In the genomic region with DNA sequence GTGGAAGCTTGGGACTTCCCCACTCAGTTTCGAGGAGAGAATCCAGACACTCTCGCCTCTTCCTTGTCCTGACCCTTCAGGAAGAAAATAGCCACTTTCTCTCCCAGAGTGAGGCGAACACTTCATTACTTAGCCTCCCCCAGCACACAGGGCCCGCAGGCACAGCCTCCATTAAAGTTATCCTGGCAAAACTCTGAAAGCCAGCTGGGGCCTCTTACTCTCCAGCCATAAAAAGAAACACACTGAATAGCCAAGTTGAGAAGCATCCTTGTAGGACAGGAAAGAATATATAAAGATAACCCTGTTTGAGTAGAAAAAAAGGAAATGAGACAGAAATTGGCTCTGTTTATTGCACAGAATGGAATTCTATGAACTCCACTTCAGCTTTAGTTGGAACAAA, we compare ENCODE assay signal across 22 mouse cellular contexts. TPM values are rescaled to one million over a fixed set of nuclear protein-coding genes. Genes with fewer than 3 reads are reported as not detected.
DNase-seq lines count a peak whose midpoint lies in the region; ATAC-seq and TF ChIP-seq lines count a peak whose summit lies in the region.
"Had no signal": no experiment of that assay in that cellular context is flagged by ENCODE, and none has a peak within 500 bp of the region (broad histone marks: within the 10 kb centered on the region; RNA-seq: fewer than 3 reads in every experiment).

No protein-coding gene starts in this region.

- no peak for DNase-seq in intestine, embryonic 14.5 days (ENCODE audit: low spot score)
- no peak for DNase-seq in lung, postnatal 0 days (ENCODE audit: low spot score)
- no peak for DNase-seq in lung, postnatal 14 days
- no peak for DNase-seq in layer of hippocampus, adult 11-12 months (ENCODE audit: low spot score)
- DNase-seq in liver, embryonic 11.5 days (ENCODE audit: low spot score) = no peak
- DNase-seq: adrenal gland, postnatal 14 days; cerebellum, adult 18-20 months; cerebellum, adult 9-11 months; cerebellum, postnatal 36 days; gastrocnemius, postnatal 10 days; heart, adult 18-20 months; heart, postnatal 4 days had no signal

- H3K27me3 ChIP-seq in intestine, embryonic 14.5 days (replicated peaks; ENCODE audit: control insufficient read depth, insufficient read depth, low read length) = no peaks in the 10 kb centered on the region
- no peaks in the 10 kb centered on the region for H3K27me3 ChIP-seq in intestine, postnatal 0 days (replicated peaks; ENCODE audit: control insufficient read depth, insufficient read depth, low read length)
- H3K27me3 ChIP-seq in lung, postnatal 0 days (replicated peaks; ENCODE audit: insufficient read depth, low read length) = no peaks in the 10 kb centered on the region
- no peaks in the 10 kb centered on the region for H3K27me3 ChIP-seq in intestine, embryonic 16.5 days (replicated peaks; ENCODE audit: control insufficient read depth, insufficient read depth, low read length)
- no peaks in the 10 kb centered on the region for H3K27me3 ChIP-seq in liver, embryonic 11.5 days (replicated peaks; ENCODE audit: control insufficient read depth, insufficient read depth, low read length)
- H3K27me3 ChIP-seq: CH12.LX; embryonic facial prominence, embryonic 13.5 days; hindbrain, embryonic 12.5 days had no signal

- TF ChIP-seq EP300 in lung, postnatal 0 days (IDR thresholded peaks at IDR 0.05) = no peak

- no peak overlapping the region for H3K4me3 ChIP-seq in intestine, embryonic 14.5 days (ENCODE audit: low read depth, low read length)
- no peak overlapping the region for H3K4me3 ChIP-seq in intestine, postnatal 0 days (ENCODE audit: low read depth, low read length)
- H3K4me3 ChIP-seq in lung, postnatal 0 days (ENCODE audit: low read depth, low read length) = no peak overlapping the region
- H3K4me3 ChIP-seq in intestine, embryonic 16.5 days (ENCODE audit: low read length) = no peak overlapping the region
- H3K4me3 ChIP-seq in liver, embryonic 11.5 days (ENCODE audit: low read depth, low read length) = no peak overlapping the region
- H3K4me3 ChIP-seq: embryonic facial prominence, embryonic 13.5 days; forebrain, embryonic 12.5 days; heart, embryonic 10.5 days; hindbrain, embryonic 12.5 days had no signal

- TF ChIP-seq CTCF in intestine, postnatal 0 days (IDR thresholded peaks at IDR 0.05; ENCODE audit: low read depth) = no peak
- TF ChIP-seq CTCF in lung, postnatal 0 days (IDR thresholded peaks at IDR 0.05) = no peak

- no peak overlapping the region for H3K4me2 ChIP-seq in intestine, embryonic 14.5 days (ENCODE audit: low read length)
- no peak overlapping the region for H3K4me2 ChIP-seq in intestine, postnatal 0 days (replicated peaks; ENCODE audit: low read depth)
- H3K4me2 ChIP-seq in lung, postnatal 0 days (replicated peaks; ENCODE audit: low read depth, low read length) = no peak overlapping the region
- H3K4me2 ChIP-seq in intestine, embryonic 16.5 days (ENCODE audit: low read depth, low read length) = no peak overlapping the region
- H3K4me2 ChIP-seq in liver, embryonic 11.5 days = no peak overlapping the region
- H3K4me2 ChIP-seq: embryonic facial prominence, embryonic 13.5 days; forebrain, embryonic 12.5 days; hindbrain, embryonic 12.5 days had no signal

- no peaks in the 10 kb centered on the region for H3K9me3 ChIP-seq in intestine, embryonic 14.5 days (ENCODE audit: control insufficient read depth, low read length)
- H3K9me3 ChIP-seq in intestine, postnatal 0 days (ENCODE audit: control insufficient read depth) = no peaks in the 10 kb centered on the region
- H3K9me3 ChIP-seq in lung, postnatal 0 days (ENCODE audit: low read length) = no peaks in the 10 kb centered on the region
- no peaks in the 10 kb centered on the region for H3K9me3 ChIP-seq in intestine, embryonic 16.5 days (ENCODE audit: control insufficient read depth, low read length)
- H3K9me3 ChIP-seq in liver, embryonic 11.5 days (ENCODE audit: control insufficient read depth, low read length) = no peaks in the 10 kb centered on the region
- H3K9me3 ChIP-seq: embryonic facial prominence, embryonic 13.5 days; forebrain, embryonic 12.5 days; heart, embryonic 10.5 days; hindbrain, embryonic 12.5 days had no signal

- H3K36me3 ChIP-seq in intestine, embryonic 14.5 days (ENCODE audit: control insufficient read depth, insufficient read depth, low read length) = no peaks in the 10 kb centered on the region
- no peaks in the 10 kb centered on the region for H3K36me3 ChIP-seq in intestine, postnatal 0 days (ENCODE audit: control insufficient read depth, insufficient read depth)
- H3K36me3 ChIP-seq in lung, postnatal 0 days (ENCODE audit: insufficient read depth, low read length) = no peaks in the 10 kb centered on the region
- no peaks in the 10 kb centered on the region for H3K36me3 ChIP-seq in intestine, embryonic 16.5 days (ENCODE audit: control insufficient read depth, insufficient read depth, low read length)
- no peaks in the 10 kb centered on the region for H3K36me3 ChIP-seq in liver, embryonic 11.5 days (ENCODE audit: control insufficient read depth, insufficient read depth, low read length)
- H3K36me3 ChIP-seq: embryonic facial prominence, embryonic 13.5 days; forebrain, embryonic 12.5 days; heart, embryonic 10.5 days; hindbrain, embryonic 12.5 days had no signal

- peaks cover 25% of the 10 kb centered on the region for H3K4me1 ChIP-seq in intestine, embryonic 14.5 days (replicated peaks; ENCODE audit: control insufficient read depth, insufficient read depth, low read length)
- H3K4me1 ChIP-seq in intestine, postnatal 0 days (replicated peaks; ENCODE audit: control insufficient read depth, insufficient read depth, low read length) = no peaks in the 10 kb centered on the region
- peaks cover 3% of the 10 kb centered on the region; the same call in 1 of the 2 replicates for H3K4me1 ChIP-seq in lung, postnatal 0 days (ENCODE audit: insufficient read depth, low read depth, low read length)
- H3K4me1 ChIP-seq in intestine, embryonic 16.5 days (ENCODE audit: control insufficient read depth, insufficient read depth, low read length) = peaks cover 10% of the 10 kb centered on the region
- no peaks in the 10 kb centered on the region; the same call in 1 of the 2 replicates for H3K4me1 ChIP-seq in liver, embryonic 11.5 days (replicated peaks; ENCODE audit: control insufficient read depth, insufficient read depth, low read length)
- H3K4me1 ChIP-seq: heart, embryonic 10.5 days; hindbrain, embryonic 12.5 days had no signal

- WGBS in intestine, embryonic 14.5 days = 41% methylated on average over 4 of the region's 4 CpGs
- 56% methylated on average over 4 of the region's 4 CpGs for WGBS in intestine, postnatal 0 days
- 45% methylated on average over 4 of the region's 4 CpGs for whole genome bisulfite sequencing in lung, postnatal 0 days
- 49% methylated on average over 4 of the region's 4 CpGs for WGBS in intestine, embryonic 16.5 days
- WGBS in liver, embryonic 11.5 days = 80% methylated on average over 4 of the region's 4 CpGs

- H3K27ac ChIP-seq in intestine, embryonic 14.5 days (ENCODE audit: low read depth) = peak overlapping the region; percentile 64
- no peak overlapping the region for H3K27ac ChIP-seq in intestine, postnatal 0 days (ENCODE audit: low read depth, low read length)
- no peak overlapping the region for H3K27ac ChIP-seq in lung, postnatal 0 days (ENCODE audit: low read length)
- H3K27ac ChIP-seq in intestine, embryonic 16.5 days (ENCODE audit: low read length) = peak overlapping the region; percentile 53
- H3K27ac ChIP-seq in liver, embryonic 11.5 days (ENCODE audit: low read depth, low read length) = no peak overlapping the region
- H3K27ac ChIP-seq: embryonic facial prominence, embryonic 13.5 days; forebrain, embryonic 12.5 days; heart, embryonic 10.5 days; hindbrain, embryonic 12.5 days had no signal

- no peak overlapping the region for H3K9ac ChIP-seq in intestine, embryonic 14.5 days (ENCODE audit: low read length)
- H3K9ac ChIP-seq in intestine, postnatal 0 days (ENCODE audit: low read depth, low read length) = no peak overlapping the region
- no peak overlapping the region for H3K9ac ChIP-seq in lung, postnatal 0 days (replicated peaks; ENCODE audit: low read depth)
- H3K9ac ChIP-seq in intestine, embryonic 16.5 days (ENCODE audit: low read depth, low read length) = no peak overlapping the region
- no peak overlapping the region for H3K9ac ChIP-seq in liver, embryonic 11.5 days (ENCODE audit: low read depth, low read length)
- H3K9ac ChIP-seq: embryonic facial prominence, embryonic 13.5 days; forebrain, embryonic 12.5 days; hindbrain, embryonic 12.5 days had no signal

- ATAC-seq in intestine, embryonic 14.5 days (replicated peaks; ENCODE audit: low FRiP score, low TSS enrichment, low read depth) = no peak
- ATAC-seq in intestine, postnatal 0 days = no peak
- ATAC-seq in lung, postnatal 0 days = peak; percentile 25; the same call in 1 of the 2 replicates
- peak; percentile 56 for ATAC-seq in intestine, embryonic 16.5 days
- no peak for ATAC-seq in liver, embryonic 11.5 days (replicated peaks; ENCODE audit: low FRiP score)
- ATAC-seq: activated CD4-positive, CD25-positive, alpha-beta regulatory T cell, adult 4 months; Patski had no signal

RNA-seq across cellular contexts. Expression of gene Clmp, which starts 7.1 kb away (rescaled TPM):
- 43.5 and 43.9 TPM in 2 replicates for polyA plus RNA-seq in intestine, embryonic 14.5 days (2014; fragmentation: Nextera tagmentation; extraction: Ambion mirVana)
- 23.0 and 25.2 TPM in 2 replicates for polyA plus RNA-seq in intestine, postnatal 0 days (2015; fragmentation: Nextera tagmentation; extraction: Ambion mirVana)
- 11.9 and 12.5 TPM in 2 replicates for polyA plus RNA-seq in lung, postnatal 0 days (2015; fragmentation: Nextera tagmentation; extraction: Ambion mirVana)
- polyA plus RNA-seq in intestine, embryonic 16.5 days (2015; fragmentation: Nextera tagmentation; extraction: Ambion mirVana) = 20.9 and 22.2 TPM in 2 replicates
- polyA plus RNA-seq in liver, embryonic 11.5 days (2014; fragmentation: Nextera tagmentation; extraction: Ambion mirVana) = 7.4 and 7.7 TPM in 2 replicates

RNA-seq across cellular contexts. Expression of gene Gm21915, which starts 8.2 kb away (rescaled TPM):
- not detected in 2 replicates for polyA plus RNA-seq in intestine, embryonic 14.5 days (2014; fragmentation: Nextera tagmentation; extraction: Ambion mirVana)
- not detected in 2 replicates for polyA plus RNA-seq in intestine, postnatal 0 days (2015; fragmentation: Nextera tagmentation; extraction: Ambion mirVana)
- not detected in 2 replicates for polyA plus RNA-seq in lung, postnatal 0 days (2015; fragmentation: Nextera tagmentation; extraction: Ambion mirVana)
- not detected in 2 replicates for polyA plus RNA-seq in intestine, embryonic 16.5 days (2015; fragmentation: Nextera tagmentation; extraction: Ambion mirVana)
- polyA plus RNA-seq in liver, embryonic 11.5 days (2014; fragmentation: Nextera tagmentation; extraction: Ambion mirVana) = not detected in 2 replicates
- polyA plus RNA-seq: activated CD4-positive, CD25-positive, alpha-beta regulatory T cell, adult 4 months; embryonic facial prominence, embryonic 13.5 days; forebrain, embryonic 12.5 days; heart, embryonic 10.5 days; heart, embryonic 14.5 days; hindbrain, embryonic 12.5 days; Patski had no signal

Comparison
In these comparisons a context has a peak if more than half of its experiments do, and no peak if none do; other contexts are left out.
1. ATAC-seq: peak in lung, postnatal 0 days (single experiment) and intestine, embryonic 16.5 days (single experiment); none in intestine, embryonic 14.5 days (single experiment), intestine, postnatal 0 days (single experiment) and liver, embryonic 11.5 days (single experiment).
2. H3K27ac ChIP-seq: peak in intestine, embryonic 14.5 days (single experiment) and intestine, embryonic 16.5 days (single experiment); none in intestine, postnatal 0 days (single experiment), lung, postnatal 0 days (single experiment) and liver, embryonic 11.5 days (single experiment).